Mouse (Mus musculus) kidney, embryonic 16.5 days (tissue): ENCODE measurements around the gene Lcn4. TPM values are rescaled to one million over a fixed set of nuclear protein-coding genes. Genes with fewer than 3 reads are reported as not detected.

Experiments
- ATAC-seq: fragments of 200-750 bp; cut with Nextera tagmentation; 2 replicates; pipeline ENCODE4 v1.8.0; 2017; ENCODE audit warnings: moderate TSS enrichment; ENCODE audit not compliant: low FRiP score, low TSS enrichment
- H3K27ac ChIP-seq: fragments of 300-500 bp; sonication (generic); 2 replicates; pipeline ENCODE4 v1.5.1; 2014; ENCODE audit warnings: low read length
- H3K27me3 ChIP-seq: fragments of 300-500 bp; sonication (generic); 2 replicates; pipeline ENCODE4 v1.6.1; 2014; ENCODE audit warnings: low read length, control low read depth, mixed read lengths; ENCODE audit not compliant: insufficient read depth
- H3K36me3 ChIP-seq: fragments of 300-500 bp; sonication (generic); 2 replicates; pipeline ENCODE4 v1.6.1; 2014; ENCODE audit warnings: low read length, control low read depth, mixed read lengths; ENCODE audit not compliant: insufficient read depth
- H3K4me1 ChIP-seq: fragments of 300-500 bp; sonication (generic); 2 replicates; pipeline ENCODE4 v1.6.1; 2014; ENCODE audit warnings: low read length, control low read depth, mixed read lengths; ENCODE audit not compliant: insufficient read depth
- H3K4me2 ChIP-seq: fragments of 300-500 bp; sonication (generic); replicated peaks from 2 replicates; pipeline ENCODE4 v1.6.1; 2014; ENCODE audit warnings: low read depth, low read length
- H3K4me3 ChIP-seq: fragments of 300-500 bp; sonication (generic); 2 replicates; pipeline ENCODE4 v1.5.1; 2014; ENCODE audit warnings: mild to moderate bottlenecking, low read length
- H3K9ac ChIP-seq: fragments of 300-500 bp; sonication (generic); replicated peaks from 2 replicates; pipeline ENCODE4 v1.6.1; 2014; ENCODE audit warnings: low read length
- H3K9me3 ChIP-seq: fragments of 300-500 bp; sonication (generic); 2 replicates; pipeline ENCODE4 v1.6.1; 2016; ENCODE audit warnings: low read length, control low read depth
- WGBS: fragments of 180-500 bp; shearing (Covaris S2); extraction: QIAGEN DNeasy Blood & Tissue Kit; methylation state at CpG from one replicate; pipeline ENCODE4 v1.1.7; 2014; 5-methylcytosine and 5-hydroxymethylcytosine counted together
- polyA plus RNA-seq: library from polyadenylated mRNA; unstranded; fragments of >200 nt; fragmentation: Nextera tagmentation; extraction: Ambion mirVana; gene quantifications from 2 replicates; pipeline ENCODE4 v1.2.1, GENCODE M21; 2015

Lcn4 gene
- polyA plus RNA-seq, 1 experiment from 2014 or later, result not detected

DNA sequence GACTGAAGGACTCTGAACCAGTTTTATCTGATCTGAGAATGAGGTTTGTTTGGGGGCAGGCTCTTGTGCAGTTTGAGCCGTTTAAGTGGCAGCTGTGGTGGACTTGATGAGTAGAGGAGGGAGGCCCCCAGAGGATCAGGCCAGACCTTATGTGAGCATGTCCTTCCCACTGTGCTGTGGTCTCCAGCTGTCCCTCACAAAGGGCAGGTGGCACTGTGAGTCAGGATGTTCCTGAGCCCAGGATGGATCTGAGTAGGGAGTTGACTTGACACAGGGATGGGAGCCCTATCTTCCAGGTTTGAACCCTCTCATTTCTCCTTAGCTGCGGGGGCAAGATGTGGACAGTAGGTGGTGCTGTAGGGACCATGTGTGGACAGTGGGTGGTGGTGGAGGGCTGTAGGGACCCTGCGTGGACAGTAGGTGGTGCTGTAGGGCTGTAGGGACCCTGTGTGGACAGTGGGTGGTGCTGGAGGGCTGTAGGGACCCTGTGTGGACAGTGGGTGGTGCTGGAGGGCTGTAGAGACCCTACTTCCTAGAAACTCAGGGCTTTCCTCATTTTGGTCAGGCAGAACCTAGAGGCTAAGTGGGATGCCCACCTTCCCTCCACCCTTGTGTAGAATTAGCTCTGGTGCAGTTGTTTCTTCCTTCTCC lies 24.3 kb downstream of the Lcn4 start:
- Histone ChIP-seq H3K27me3 (no peaks in the 10 kb centered on the region), H3K9ac (no peak overlapping the region), H3K9me3 (no peaks in the 10 kb centered on the region), H3K4me1 (no peaks in the 10 kb centered on the region), H3K4me3 (no peak overlapping the region), H3K27ac (no peak overlapping the region), H3K36me3 (no peaks in the 10 kb centered on the region), H3K4me2 (no peak overlapping the region)
- 18% methylated on average over 3 of the region's 3 CpGs for WGBS
- peak; percentile 93 for ATAC-seq

DNA sequence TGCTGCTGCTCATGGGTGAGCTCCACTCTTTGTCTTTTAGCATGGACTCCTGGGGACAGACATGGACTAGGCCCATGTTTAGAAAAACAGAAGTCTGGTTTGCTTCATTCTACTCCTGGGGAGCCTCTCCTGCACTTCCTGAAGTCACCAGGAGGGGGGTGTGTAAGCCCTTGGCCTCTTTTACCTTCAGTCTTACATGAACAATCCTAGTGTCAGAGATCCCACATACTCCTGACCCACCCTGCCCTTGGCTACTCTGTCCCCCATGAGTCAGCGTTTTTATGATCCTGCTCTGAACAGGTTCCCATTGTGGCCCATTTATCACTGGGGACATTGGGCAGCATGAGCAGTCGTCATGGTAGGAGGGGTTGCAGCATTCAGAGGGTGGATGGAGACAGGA lies 27.1 kb downstream of the Lcn4 start:
- WGBS, result 51% methylated on average over 2 of the region's 2 CpGs
- no peak for ATAC-seq
- H3K4me3 ChIP-seq, result no peak overlapping the region
- H3K36me3 ChIP-seq, result no peaks in the 10 kb centered on the region
- no peak overlapping the region for H3K4me2 ChIP-seq
- no peak overlapping the region for H3K27ac ChIP-seq
- H3K9ac ChIP-seq, result no peak overlapping the region
- no peaks in the 10 kb centered on the region for H3K27me3 ChIP-seq
- peaks cover 5% of the 10 kb centered on the region for H3K4me1 ChIP-seq
- no peaks in the 10 kb centered on the region for H3K9me3 ChIP-seq

DNA sequence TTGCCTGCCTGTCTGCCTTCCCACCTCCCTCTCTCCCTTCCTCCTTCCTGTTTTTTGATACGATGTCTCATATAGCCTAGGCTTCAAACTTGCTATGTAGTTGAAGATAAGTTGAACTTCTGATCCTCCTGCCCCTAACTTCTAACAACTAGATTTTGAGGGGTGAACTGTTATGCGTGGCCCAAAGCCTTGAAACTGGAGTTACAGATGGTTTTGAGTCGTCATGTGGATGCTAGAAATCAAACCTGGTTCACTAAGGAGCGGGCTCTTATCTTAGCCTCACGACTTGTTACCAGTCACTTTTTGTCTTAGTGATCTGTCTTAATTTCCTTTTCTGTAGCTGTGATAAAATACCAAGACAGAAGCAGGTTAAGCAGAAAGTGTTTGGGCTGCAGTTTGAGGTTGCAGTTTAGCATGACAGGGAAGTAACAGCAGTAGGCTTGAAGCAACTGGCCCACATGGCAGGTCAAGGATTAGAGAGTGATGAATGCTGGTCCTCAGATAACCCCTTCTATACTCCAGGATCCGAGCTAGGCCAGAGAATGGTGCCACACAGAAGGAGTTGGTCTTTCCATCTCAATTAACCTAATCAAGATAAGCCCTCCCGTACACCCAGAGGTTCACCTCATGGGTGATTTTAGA lies 30.0 kb downstream of the Lcn4 start:
- Histone ChIP-seq H3K9ac (no peak overlapping the region), H3K4me3 (no peak overlapping the region), H3K9me3 (no peaks in the 10 kb centered on the region), H3K4me2 (no peak overlapping the region), H3K4me1 (peaks cover 24% of the 10 kb centered on the region), H3K27me3 (no peaks in the 10 kb centered on the region), H3K27ac (no peak overlapping the region), H3K36me3 (peaks cover 23% of the 10 kb centered on the region)
- 79% methylated on average over 7 of the region's 7 CpGs for WGBS
- ATAC-seq, result no peak

DNA sequence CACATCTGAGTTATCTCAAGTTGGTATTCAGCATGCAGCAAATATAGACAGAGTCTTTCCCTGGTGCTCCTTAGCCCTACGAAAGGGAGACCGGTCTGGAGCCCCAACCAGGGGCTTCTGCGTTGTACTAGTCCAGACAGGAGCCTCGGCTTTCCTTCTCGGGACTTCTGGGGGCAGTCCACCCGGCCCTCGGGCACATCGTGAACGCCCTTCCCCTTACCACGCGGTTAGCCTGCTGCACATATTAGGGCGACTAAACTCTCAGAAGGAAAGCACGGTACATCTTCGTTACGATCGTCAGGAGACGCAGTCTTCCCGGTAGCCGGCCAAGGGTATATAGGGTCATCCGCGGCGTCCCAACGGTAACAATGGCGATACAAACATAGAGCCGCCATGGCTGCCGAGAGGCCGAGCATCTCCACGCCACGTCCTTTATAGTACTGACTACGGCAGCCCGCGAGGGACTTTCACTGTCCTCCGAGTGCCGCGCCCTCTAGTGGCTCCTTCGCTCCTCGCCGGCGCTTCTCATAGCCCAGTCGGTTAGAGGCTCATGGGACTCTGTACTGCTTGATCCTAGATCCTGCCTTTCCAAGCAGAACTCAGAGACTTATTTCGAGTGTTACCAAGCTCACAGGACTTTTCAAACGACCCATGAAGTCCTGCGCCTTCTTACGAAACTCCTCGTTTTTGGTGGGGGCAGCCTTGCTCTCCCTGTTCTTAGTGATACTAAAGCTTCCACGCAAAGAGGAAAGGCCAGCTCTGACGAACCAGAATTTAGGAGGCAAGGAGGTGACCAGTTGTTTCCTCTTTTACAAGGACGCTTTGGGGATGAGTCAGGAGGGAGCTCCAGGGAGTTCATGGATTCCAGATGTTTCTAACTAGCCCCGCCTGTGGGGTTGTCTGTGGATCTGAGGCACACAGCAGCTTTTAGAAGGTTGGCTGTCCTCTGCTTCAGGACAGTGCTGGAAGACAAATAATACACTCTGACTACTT lies 30.9 kb downstream of the Lcn4 start:
- 4% methylated on average over 49 of the region's 49 CpGs for WGBS
- Histone ChIP-seq H3K4me2 (peak overlapping the region; percentile 66), H3K9ac (peak overlapping the region; percentile 99), H3K4me1 (peaks cover 24% of the 10 kb centered on the region), H3K9me3 (no peaks in the 10 kb centered on the region), H3K4me3 (peak overlapping the region; percentile 100), H3K36me3 (peaks cover 33% of the 10 kb centered on the region), H3K27ac (peak overlapping the region; percentile 87), H3K27me3 (no peaks in the 10 kb centered on the region)
- ATAC-seq, result peak; percentile 84

DNA sequence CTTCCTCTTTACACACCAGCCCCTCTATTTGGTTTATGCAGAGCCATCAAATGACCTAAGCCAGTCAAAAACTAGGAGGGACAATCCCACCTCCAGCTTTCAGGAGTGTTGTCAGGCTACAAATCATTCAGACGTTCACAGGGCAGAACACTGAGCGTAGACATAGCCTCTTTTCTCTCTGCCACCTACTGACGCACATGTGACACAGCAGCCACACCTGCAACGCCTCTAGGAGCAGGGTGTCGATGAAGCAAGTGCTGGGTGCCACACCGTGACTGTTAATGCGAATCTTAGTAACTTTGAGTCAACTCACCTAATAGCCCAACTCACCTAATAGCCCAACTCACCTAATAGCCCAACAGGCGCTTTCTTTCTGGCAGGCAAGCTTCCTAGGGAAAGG lies 32.0 kb downstream of the Lcn4 start:
- Histone ChIP-seq H3K4me3 (peak overlapping the region; percentile 100), H3K4me2 (peak overlapping the region; percentile 66), H3K4me1 (peaks cover 32% of the 10 kb centered on the region), H3K36me3 (peaks cover 44% of the 10 kb centered on the region), H3K9ac (peak overlapping the region; percentile 99), H3K27ac (0 out of 2 replicates have a peak overlapping the region, but pooled peaks have one; percentile 11), H3K27me3 (no peaks in the 10 kb centered on the region), H3K9me3 (no peaks in the 10 kb centered on the region)
- ATAC-seq, result 0 out of 2 replicates have a peak, but pooled peaks have one; percentile 24
- WGBS, result 1% methylated on average over 8 of the region's 8 CpGs

DNA sequence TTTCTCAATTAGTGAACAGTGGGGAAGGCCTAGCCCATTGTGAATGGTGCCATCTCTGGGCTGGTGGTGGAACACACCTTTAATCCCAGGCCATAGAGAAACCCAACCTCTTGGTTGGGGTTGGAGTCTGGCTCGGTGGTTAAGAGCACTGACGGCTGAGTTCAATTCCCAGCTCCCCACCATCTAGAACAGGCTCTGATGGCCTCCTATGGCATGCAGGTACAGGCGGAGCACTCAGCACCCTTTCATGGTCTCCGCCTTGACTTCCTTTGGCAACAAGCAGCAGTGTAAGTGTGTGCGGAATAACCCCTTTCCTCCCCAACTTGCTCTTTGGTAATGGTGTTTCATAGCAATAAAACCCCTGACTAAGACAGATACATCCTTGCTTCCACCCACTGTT lies 32.5 kb downstream of the Lcn4 start:
- Histone ChIP-seq H3K4me3 (peak overlapping the region; percentile 100), H3K9ac (peak overlapping the region; percentile 99), H3K36me3 (peaks cover 44% of the 10 kb centered on the region), H3K9me3 (no peaks in the 10 kb centered on the region), H3K4me2 (peak overlapping the region; percentile 66), H3K27me3 (no peaks in the 10 kb centered on the region), H3K4me1 (peaks cover 32% of the 10 kb centered on the region), H3K27ac (0 out of 2 replicates have a peak overlapping the region, but pooled peaks have one; percentile 22)
- WGBS, result 63% methylated on average over 5 of the region's 5 CpGs
- ATAC-seq, result no peak

DNA sequence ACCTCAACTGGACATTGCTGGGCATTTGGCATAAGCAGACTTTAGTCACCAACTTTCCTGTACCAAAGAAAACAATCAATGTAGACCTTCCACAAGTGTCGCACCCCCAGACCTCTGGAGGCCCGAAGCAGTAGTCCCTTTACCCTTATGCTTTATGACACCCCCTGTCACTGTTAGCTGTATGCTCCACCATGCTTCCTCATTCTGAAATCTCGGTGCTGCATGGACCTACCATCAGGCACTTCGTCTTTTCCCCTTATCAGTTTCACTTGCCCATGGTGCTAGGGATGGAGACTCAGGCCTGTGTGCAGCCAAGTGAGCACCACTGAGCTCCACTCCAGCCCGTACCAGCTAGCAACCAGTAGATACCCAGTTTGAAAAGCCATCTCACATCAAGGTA lies 33.0 kb downstream of the Lcn4 start:
- Histone ChIP-seq H3K9me3 (no peaks in the 10 kb centered on the region), H3K4me2 (peak overlapping the region; percentile 66), H3K4me3 (peak overlapping the region; percentile 100; the same call in 1 of the 2 replicates), H3K27ac (0 out of 2 replicates have a peak overlapping the region, but pooled peaks have one; percentile 22), H3K36me3 (peaks cover 44% of the 10 kb centered on the region), H3K4me1 (peaks cover 32% of the 10 kb centered on the region), H3K27me3 (no peaks in the 10 kb centered on the region), H3K9ac (peak overlapping the region; percentile 99)
- no peak for ATAC-seq
- 81% methylated on average over 5 of the region's 5 CpGs for WGBS

DNA sequence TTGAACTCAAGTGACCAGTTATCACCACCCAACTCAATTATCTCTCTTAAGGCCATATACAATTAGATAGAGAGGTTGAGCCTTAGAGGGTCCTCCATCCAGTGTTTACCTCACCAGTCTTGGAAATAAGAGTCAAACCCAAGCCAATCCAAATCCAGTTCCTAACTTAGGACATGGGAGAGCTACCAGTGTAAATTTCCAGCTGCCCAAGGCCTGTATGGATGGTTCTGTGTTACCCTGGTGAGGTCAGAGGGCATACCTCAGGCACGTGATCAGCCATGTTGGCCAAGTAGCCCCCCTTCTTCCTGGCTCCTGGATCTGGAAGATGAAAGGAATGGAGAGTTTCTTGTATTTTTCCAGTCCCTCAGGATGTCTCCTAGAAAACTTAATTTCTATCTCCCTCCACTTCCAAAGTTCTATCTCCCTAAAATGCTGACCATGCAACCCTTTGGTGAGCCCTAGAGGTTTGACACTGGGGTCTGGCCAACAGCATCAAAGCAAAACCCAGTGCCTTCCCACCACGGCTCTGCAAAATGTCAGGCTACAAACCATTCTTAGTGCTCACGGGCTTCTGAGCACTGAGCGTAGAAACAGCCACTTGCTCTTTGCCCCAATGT lies 33.7 kb downstream of the Lcn4 start:
- WGBS, result 67% methylated on average over 4 of the region's 4 CpGs
- H3K4me3 ChIP-seq, result no peak overlapping the region
- no peak overlapping the region for H3K27ac ChIP-seq
- H3K9me3 ChIP-seq, result no peaks in the 10 kb centered on the region
- H3K4me2 ChIP-seq, result peak overlapping the region; percentile 66; the same call in 1 of the 2 replicates
- ATAC-seq, result no peak
- H3K36me3 ChIP-seq, result peaks cover 44% of the 10 kb centered on the region
- peaks cover 32% of the 10 kb centered on the region for H3K4me1 ChIP-seq
- no peaks in the 10 kb centered on the region for H3K27me3 ChIP-seq
- 0 out of 2 replicates have a peak overlapping the region, but pooled peaks have one; percentile 99 for H3K9ac ChIP-seq

DNA sequence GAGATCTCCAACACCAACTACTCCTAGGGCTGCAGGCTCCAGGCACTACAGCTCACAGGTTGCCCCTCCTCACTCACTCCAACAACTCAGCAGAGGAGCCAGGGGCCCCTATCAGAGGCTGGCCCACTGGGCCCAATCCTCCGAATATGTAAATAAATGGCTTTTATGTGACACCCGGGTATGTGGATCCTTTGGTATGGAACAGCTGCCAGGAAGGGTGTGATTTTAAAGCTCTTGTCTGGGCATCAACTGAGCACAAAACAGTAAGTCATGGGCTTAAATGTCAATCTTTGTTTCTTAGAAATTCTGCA lies 34.8 kb downstream of the Lcn4 start:
- Histone ChIP-seq H3K27ac (no peak overlapping the region), H3K36me3 (peaks cover 44% of the 10 kb centered on the region), H3K4me2 (no peak overlapping the region), H3K4me3 (no peak overlapping the region), H3K9me3 (no peaks in the 10 kb centered on the region), H3K27me3 (no peaks in the 10 kb centered on the region), H3K9ac (no peak overlapping the region), H3K4me1 (peaks cover 32% of the 10 kb centered on the region)
- no peak for ATAC-seq
- 65% methylated on average over 2 of the region's 2 CpGs for WGBS
